Mouse (Mus musculus) adrenal gland, postnatal 36 days (tissue): ENCODE results near the gene Klc3. TPM values are rescaled to one million over a fixed set of nuclear protein-coding genes. Genes with fewer than 3 reads are reported as not detected.
A peak's percentile ranks its signal among the peaks of the same experiment; 100 is the strongest.

ENCODE experiments used
- DNase-seq, 2 experiments: peaks; one replicate each; pipeline ENCODE4 v3.0.0; 2021; ENCODE audit warnings: mixed read lengths in 1 of 2
- long read RNA-seq, 2 experiments: library from polyadenylated mRNA; stranded (forward); transcript quantifications; one replicate each; pipeline ENCODE4 v2.0.0; 2021; ENCODE audit warnings: borderline sequencing depth in 2 of 2
- total RNA-seq, 2 experiments: library from RNA; stranded (reverse); gene quantifications; 2 replicates each; pipeline ENCODE4 v1.2.3; 2021

Gene Klc3
- 1 to 10 TPM in 1 of 2 experiments, under 1 TPM in 1; 0.89 to 2.2 TPM for total RNA-seq
- long read RNA-seq, experiment 1, partial matches to known transcripts, result 0 of 4 reads
- long read RNA-seq, experiment 1, other reads (novel, unspliced or antisense), result 0 of 4 reads
- long read RNA-seq, experiment 2, result 0 reads

DNA sequence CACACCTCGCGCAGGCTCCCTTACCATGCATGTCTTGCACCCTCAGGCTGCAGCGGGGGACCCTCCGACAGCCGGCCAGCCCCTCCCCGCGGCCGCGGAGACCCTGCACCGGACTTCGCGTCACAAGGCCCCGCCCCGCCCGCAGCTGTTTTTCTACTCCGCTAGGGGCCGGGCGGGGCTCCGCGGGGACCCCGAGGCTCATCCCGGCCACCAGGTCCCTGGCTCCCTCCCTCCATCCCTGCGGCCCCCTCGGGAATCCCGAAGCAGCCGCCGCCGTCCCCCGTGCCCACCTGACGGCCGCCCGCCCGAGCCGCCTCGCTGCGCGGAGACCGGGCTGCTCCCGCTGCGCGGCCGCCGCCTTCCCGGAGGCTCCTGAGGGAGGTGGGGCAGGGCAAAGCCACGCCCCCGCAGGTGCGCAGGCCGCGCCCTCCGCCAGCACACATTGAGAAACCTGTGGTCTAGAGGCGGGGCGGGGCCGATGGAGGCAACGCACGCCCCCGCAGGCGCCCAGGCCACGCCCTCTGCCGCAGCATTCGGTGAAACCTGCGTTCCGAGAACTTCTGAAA, at the start of gene Klc3:
TSS of gene Klc3 (minus strand) at position 374 of the 566 bp plus-strand sequence.
- DNase-seq, result peak; percentile 61 to 72

DNA sequence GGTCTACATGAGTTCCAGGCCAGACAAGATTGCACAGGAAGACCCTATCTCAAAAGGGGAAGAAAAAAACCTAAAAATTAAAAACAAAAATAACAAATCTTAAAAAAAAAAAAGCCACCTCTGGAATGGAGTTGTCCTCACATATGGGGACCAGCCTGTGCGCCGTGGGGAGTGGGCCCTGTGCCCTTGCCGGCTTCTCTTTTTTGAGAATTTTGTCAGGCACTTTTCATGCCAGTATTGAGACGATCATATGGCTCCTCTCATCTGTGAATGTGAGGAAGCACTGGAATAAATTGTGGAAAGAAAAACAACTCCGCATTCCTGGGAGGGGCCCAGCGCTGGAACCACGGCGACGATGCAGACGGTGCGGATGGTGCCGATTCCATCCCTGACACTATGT, 45.3 kb upstream of the Klc3 start:
- no peak for DNase-seq

DNA sequence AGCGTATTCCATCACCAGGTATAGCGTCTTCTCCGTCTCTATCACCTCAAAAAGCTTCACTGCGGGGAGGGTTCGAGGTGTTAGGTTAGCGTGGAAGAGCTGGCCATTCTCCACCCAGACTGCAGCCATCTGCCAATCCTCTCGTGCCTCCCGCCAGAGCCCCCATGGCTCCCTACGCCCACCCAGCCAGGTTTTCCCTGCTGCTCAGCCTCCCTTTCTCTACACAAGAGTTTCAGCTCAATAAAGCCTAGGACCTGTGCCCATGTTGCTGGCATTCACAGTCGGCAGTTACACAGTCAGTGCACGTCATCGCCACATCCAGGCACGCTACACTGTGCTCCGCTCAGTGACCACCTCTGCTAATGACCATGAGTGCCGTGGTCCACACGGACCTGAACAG, 43.8 kb upstream of the Klc3 start:
- no peak for DNase-seq

- DNase-seq, result peak; percentile 34 to 47
These were observed 40.9 kb upstream of the Klc3 start for GRCm38 (mm10) chr7:19444801-19445200.

DNA sequence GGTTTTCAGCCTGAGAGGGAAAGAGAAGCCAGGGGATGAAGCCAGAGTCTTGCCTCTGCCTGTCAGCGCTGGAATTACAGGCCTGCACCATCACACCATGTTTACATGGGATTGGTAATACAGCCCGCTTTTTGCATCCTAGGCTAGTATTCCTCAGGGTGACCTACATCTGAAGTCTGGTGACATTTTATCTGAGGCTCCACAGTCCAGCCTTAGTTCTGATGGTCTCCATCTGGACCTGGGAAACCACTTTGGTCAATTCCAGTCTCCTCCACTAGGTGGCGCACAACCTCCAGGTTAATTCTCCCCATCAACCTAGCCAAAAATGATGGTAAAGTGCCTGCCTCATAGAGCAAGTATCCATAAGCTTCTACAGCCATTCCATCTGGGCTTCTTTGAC, 39.4 kb upstream of the Klc3 start:
- DNase-seq, result peak; percentile 83 to 86

DNA sequence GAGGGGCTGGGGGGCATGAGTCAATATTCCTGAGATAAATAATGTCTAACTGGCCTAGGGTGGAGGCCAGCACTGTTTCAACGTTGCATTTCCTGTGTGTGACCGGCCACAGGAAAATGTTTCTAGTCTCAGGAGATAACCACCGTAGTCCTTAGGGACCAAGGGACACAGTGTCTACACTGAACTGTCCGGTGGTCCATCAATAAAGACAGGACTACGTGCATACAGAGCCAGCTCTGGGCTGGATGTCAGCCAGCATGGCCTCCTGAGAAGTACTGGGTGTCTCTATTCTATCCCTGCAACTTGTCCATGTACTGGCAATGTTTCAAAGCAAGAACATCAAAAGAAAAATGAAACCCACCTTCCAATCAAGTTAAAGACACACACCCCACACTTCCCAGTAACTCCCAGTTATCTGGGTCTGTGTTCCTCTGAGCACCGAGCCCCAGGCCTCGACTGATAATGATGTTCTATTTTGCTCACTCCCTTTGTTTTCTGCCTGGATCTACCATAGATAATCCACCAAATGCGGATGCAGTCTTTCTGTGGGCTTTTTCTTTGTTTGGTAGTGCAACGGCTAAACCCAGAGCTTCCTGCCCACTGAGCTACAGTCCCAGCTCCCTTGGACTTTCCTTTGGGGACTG, 37.7 kb upstream of the Klc3 start:
- DNase-seq, result no peak

DNA sequence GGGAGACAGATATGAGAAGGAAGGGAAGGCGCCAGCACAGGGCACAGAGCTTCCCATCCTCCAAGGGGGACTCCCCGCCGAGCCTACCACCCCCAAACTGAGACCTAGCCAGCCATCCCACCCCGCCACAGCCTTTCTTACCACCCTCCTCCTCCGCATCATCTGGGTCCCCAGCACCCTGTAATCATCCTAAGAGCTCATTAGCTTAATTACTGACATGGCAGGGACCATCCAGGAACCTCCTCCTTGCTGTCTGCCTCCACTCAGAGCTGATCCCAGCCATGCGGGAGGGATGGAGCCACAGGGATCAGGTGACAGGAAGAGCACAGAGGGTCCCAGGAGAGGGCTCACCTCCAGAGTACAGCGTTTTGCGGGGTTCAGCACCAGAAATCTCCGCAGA, 33.1 kb upstream of the Klc3 start:
- DNase-seq, result no peak

GRCm38 (mm10) chr7:19436276-19436675, 32.4 kb upstream of the Klc3 start:
- no peak for DNase-seq

DNA sequence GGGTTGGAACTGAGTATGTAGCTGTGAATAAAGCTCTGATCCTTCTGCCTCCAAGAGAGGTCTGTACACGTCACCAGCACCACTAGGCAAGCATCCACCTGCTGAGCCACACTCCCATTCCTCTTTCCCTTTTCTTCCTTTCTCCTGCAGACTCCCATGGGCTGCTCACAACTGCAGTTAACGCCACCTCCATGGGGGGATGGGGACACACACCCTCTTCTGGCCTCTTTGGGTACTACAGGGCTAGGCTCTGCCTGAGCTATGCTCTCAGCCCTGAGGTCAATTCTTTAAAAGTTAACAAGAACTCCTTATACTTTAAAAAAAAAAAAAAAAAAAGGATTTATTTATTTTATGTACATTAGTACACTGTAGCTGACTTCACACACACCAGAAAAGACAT, 28.6 kb upstream of the Klc3 start:
- DNase-seq, result no peak

DNA sequence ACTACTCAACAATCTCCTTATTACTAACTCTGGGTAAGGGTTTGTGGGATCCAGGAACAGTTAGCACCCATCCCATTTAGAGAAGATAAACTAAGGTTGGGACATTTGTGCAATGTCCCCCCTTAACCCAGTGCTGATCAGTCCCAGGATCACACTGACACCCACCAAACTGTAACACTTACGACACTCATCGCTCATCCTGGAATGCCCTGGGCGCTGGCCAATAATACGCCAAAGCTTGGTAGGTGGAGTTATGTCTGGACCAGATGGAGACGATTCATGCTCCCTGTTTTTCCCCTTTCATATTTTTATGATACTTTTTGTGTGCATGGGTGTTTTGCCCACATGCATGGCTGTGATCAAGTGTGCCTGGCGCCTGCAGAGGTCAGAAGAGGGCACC, 26.5 kb upstream of the Klc3 start:
- no peak for DNase-seq

- DNase-seq, result no peak
These were observed 25.8 kb upstream of the Klc3 start for GRCm38 (mm10) chr7:19429726-19430125.

GRCm38 (mm10) chr7:19427999-19428650, 24.2 kb upstream of the Klc3 start:
- no peak for DNase-seq

- DNase-seq, result no peak
These were observed 23.0 kb upstream of the Klc3 start for GRCm38 (mm10) chr7:19426888-19427287.

GRCm38 (mm10) chr7:19426349-19426748, 22.4 kb upstream of the Klc3 start:
- no peak for DNase-seq

DNA sequence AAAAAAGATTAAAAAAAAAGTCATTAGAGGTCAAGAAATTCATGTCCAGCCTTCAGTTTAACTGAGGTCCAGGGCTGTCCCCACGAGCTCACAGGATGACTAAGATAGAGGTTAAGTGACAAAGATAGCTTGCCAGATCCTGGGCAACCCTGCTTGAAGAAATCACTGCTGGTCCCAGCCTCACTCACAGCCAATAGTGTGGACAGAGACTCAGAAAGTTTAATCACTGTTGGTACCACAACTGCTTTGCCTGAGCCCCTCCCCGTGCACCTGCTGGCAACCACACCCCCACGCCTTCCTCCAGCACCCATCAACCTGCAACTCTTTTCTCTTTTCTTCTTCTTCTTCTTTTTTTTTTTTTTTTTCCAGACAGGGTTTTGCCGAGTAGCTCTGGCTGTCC, 20.1 kb upstream of the Klc3 start:
- DNase-seq, result no peak

GRCm38 (mm10) chr7:19423083-19423482, 19.2 kb upstream of the Klc3 start:
- DNase-seq, result no peak

- DNase-seq, result peak; percentile 93 to 96
These were observed 17.1 kb upstream of the Klc3 start for GRCm38 (mm10) chr7:19420821-19421636.

- no peak for DNase-seq
These were observed 16.2 kb upstream of the Klc3 start for GRCm38 (mm10) chr7:19420121-19420520.

DNA sequence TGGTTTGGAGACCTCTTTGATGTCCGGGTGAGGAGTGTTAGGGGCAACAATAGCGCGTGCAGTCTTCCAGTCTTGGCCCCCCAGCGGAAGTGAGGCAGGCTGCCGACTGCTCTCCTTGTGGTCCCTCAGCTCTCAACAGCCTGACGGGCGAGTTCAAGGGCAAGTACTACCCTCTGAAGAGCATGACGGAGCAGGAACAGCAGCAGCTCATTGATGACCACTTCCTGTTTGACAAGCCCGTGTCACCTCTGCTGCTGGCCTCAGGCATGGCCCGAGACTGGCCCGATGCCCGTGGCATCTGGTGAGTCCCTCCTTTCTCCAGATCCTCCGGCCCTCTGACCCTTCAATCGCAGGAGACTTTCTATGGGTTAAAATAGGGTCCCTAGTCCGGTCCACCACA, 12.7 kb upstream of the Klc3 start:
- no peak for DNase-seq

DNA sequence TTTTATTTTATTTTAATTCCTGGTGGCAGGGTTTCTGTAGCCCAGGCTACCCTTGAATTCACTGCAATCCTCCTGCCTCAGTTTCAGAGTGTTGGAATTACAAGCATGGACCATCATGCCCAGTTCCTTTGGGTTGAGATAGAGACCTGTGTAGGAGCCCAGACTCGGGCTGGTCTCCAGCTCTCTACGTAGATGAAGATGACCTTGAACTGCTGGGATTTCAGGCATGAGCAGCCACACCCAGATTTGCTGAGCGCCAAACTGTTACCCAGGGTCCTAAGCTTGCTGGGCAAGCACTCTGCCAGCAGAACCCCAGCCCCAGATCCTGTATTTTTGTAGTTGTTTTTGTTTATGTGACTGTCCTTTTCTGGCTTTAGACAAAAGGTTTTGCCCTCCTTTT, 9.6 kb upstream of the Klc3 start:
- no peak for DNase-seq

- peak in 1 of 2 experiments; percentile 55 for DNase-seq
These were observed 7.9 kb upstream of the Klc3 start for GRCm38 (mm10) chr7:19411783-19412182.

- DNase-seq, result peak; percentile 87
These were observed 7.0 kb upstream of the Klc3 start for GRCm38 (mm10) chr7:19410766-19411344.
